Mouse (Mus musculus) forebrain, embryonic 11.5 days (tissue): ENCODE data around the gene Atg101. TPM values are rescaled to one million over a fixed set of nuclear protein-coding genes. Genes with fewer than 3 reads are reported as not detected.

ENCODE experiments used
- ATAC-seq: fragments of 200-750 bp; cut with Nextera tagmentation; replicated peaks from 2 replicates; pipeline ENCODE4 v1.8.0; 2017; ENCODE audit warnings: moderate TSS enrichment; ENCODE audit not compliant: low FRiP score
- DNase-seq: peaks from one replicate; pipeline ENCODE4 v3.0.0-alpha.2; 2017; ENCODE audit warnings: low spot score
- H3K27ac ChIP-seq: fragments of 300-500 bp; sonication (generic); 2 replicates; pipeline ENCODE4 v1.5.1; 2014; ENCODE audit warnings: low read depth, low read length
- H3K27me3 ChIP-seq: fragments of 300-500 bp; sonication (generic); 2 replicates; pipeline ENCODE4 v1.6.1; 2014; ENCODE audit warnings: mild to moderate bottlenecking, low read length, mixed read lengths; ENCODE audit not compliant: control insufficient read depth, insufficient read depth
- H3K36me3 ChIP-seq: fragments of 300-500 bp; sonication (generic); 2 replicates; pipeline ENCODE4 v1.6.1; 2014; ENCODE audit warnings: mild to moderate bottlenecking, low read length, moderate library complexity, mixed read lengths; ENCODE audit not compliant: control insufficient read depth, insufficient read depth
- H3K4me1 ChIP-seq: fragments of 300-500 bp; sonication (generic); replicated peaks from 2 replicates; pipeline ENCODE4 v1.6.1; 2014; ENCODE audit warnings: low read length, mixed read lengths; ENCODE audit not compliant: control insufficient read depth, insufficient read depth
- H3K4me2 ChIP-seq: fragments of 300-500 bp; sonication (generic); 2 replicates; pipeline ENCODE4 v1.6.1; 2014; ENCODE audit warnings: low read depth, mild to moderate bottlenecking, low read length, moderate library complexity, mixed read lengths; ENCODE audit not compliant: severe bottlenecking
- H3K4me3 ChIP-seq: fragments of 300-500 bp; sonication (generic); 2 replicates; pipeline ENCODE4 v1.5.1; 2014; ENCODE audit warnings: low read depth, low read length
- H3K9ac ChIP-seq: fragments of 300-500 bp; sonication (generic); 2 replicates; pipeline ENCODE4 v1.6.1; 2014; ENCODE audit warnings: low read length
- H3K9me3 ChIP-seq: fragments of 300-500 bp; sonication (generic); 2 replicates; pipeline ENCODE4 v1.6.1; 2016; ENCODE audit warnings: low read length, mixed read lengths; ENCODE audit not compliant: control insufficient read depth
- WGBS: fragments of 180-500 bp; shearing (Covaris S2); extraction: QIAGEN DNeasy Blood & Tissue Kit; methylation state at CpG from one replicate; pipeline ENCODE4 v1.1.7; 2014; 5-methylcytosine and 5-hydroxymethylcytosine counted together
- polyA plus RNA-seq: library from polyadenylated mRNA; unstranded; fragments of >200 nt; fragmentation: Nextera tagmentation; extraction: Ambion mirVana; gene quantifications from 2 replicates; pipeline ENCODE4 v1.2.1, GENCODE M21; 2014

Atg101 gene
- polyA plus RNA-seq, 1 experiment from 2014 or later, result 62.1 TPM

DNA sequence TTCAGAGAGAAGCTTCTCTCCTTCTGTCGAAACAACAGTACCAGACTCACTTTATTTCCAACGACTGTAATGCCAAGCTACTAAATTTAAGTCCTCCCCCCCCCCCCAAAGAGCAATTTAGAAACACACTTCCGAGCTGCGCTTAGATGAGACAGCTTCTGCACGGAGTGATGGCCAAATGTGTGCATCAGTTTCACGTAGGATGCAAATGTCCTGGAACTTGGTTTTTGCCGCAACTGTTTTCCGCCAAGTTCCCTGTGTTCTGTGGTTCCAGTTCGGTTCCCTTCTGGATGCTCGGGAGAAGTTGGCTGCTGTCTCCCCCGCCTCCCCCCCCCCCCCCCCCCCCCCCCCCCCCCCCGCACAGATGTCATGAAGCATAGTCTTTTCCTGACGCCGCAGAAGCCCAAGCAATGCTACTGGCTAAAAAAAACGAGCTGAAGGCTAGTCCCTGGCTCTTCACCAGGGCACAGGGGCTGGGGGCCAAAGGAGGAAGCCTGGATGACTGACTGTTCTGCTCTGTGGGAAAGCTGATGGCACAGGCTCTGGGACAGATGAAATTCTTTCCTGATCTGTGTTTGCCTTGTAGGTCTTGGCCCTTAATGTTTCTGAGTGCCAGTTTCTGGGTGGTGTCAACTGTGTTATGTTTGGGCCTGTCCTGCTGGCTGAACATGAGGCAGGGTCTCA, 27.2 kb downstream of the Atg101 start:
- ATAC-seq (no peak), DNase-seq (no peak)
- Histone ChIP-seq H3K27ac (no peak overlapping the region), H3K4me1 (no peaks in the 10 kb centered on the region), H3K4me3 (no peak overlapping the region), H3K36me3 (no peaks in the 10 kb centered on the region), H3K4me2 (no peak overlapping the region), H3K9me3 (no peaks in the 10 kb centered on the region), H3K27me3 (no peaks in the 10 kb centered on the region), H3K9ac (no peak overlapping the region)
- WGBS, result 78% methylated on average over 11 of the region's 15 CpGs

DNA sequence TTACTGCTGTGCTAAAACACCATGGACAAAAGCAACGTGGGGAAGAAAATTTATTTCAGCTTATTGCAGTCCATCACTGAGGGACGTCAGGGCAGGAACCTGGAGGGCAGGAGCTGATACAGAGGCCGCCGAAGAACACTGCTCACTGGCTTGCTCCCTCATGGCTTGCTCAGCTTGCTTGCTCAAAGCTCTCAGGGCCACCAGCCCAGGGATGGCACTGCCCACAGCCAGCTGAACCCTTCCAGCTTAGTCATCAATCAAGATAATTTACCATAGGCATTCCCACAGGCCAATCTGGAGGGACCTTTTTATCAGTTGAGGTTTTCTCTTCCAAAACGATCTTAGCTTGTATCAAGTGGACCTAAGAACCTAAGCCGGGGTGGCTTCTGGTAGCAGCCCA, 27.9 kb downstream of the Atg101 start:
- no peak overlapping the region for H3K9ac ChIP-seq
- no peak for ATAC-seq

DNA sequence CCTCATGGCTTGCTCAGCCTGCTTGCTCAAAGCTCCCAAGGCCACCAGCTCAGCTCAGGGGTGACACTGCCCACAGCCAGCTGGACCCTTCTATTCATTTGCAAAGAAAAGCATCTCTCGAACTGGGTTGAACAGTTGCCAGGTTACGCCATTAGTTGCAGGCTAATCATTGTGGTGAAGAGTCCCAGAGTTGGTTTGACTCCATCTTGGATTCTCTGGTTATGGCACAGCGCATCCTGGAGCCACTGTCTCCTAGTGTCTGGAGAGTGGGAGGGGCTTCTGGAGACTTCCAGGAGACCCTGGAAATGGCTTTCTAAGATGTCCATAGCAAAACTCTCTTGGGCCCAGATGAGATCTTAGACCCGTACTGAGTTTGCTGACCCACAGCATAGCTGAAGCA, 31.3 kb downstream of the Atg101 start:
- ATAC-seq (0 out of 2 replicates have a peak, but pooled peaks have one; percentile 23), DNase-seq (no peak)
- WGBS, result 86% methylated on average over 4 of the region's 4 CpGs
- Histone ChIP-seq H3K4me1 (no peaks in the 10 kb centered on the region), H3K36me3 (no peaks in the 10 kb centered on the region), H3K9ac (no peak overlapping the region), H3K27me3 (no peaks in the 10 kb centered on the region), H3K4me3 (no peak overlapping the region), H3K9me3 (no peaks in the 10 kb centered on the region), H3K27ac (no peak overlapping the region), H3K4me2 (no peak overlapping the region)

More for the DNA sequence above, 27.9 kb downstream of the Atg101 start:
- Histone ChIP-seq H3K27me3 (no peaks in the 10 kb centered on the region), H3K4me2 (no peak overlapping the region), H3K36me3 (no peaks in the 10 kb centered on the region), H3K4me3 (no peak overlapping the region), H3K27ac (no peak overlapping the region), H3K9me3 (no peaks in the 10 kb centered on the region), H3K4me1 (no peaks in the 10 kb centered on the region)
- WGBS, result 85% methylated on average over 6 of the region's 6 CpGs
- no peak for DNase-seq

DNA sequence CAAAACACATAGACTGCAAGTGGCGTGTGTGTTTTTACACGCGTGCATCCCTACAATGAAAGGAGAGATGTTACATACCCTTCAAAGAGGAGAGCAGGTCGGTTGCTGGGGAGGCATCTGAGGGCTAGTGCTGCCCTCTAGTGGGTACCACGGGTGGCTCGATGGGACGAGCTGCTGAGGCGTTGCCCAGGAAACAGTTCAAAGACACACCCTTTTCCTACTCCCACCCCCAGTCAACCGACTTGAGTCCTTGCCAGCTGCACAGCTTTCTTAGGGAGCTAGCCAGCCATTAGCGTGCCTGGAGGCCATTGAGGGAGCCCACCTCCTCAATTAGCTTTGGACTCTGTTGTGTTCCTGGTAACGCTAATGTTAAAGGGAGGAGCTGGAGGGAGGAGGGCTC, 31.8 kb downstream of the Atg101 start:
- no peaks in the 10 kb centered on the region for H3K4me1 ChIP-seq
- DNase-seq (peak; percentile 93), ATAC-seq (peak; percentile 92)
- H3K4me2 ChIP-seq, result 0 out of 2 replicates have a peak overlapping the region, but pooled peaks have one; percentile 5
- no peak overlapping the region for H3K4me3 ChIP-seq
- no peak overlapping the region for H3K27ac ChIP-seq
- no peaks in the 10 kb centered on the region for H3K36me3 ChIP-seq
- H3K9me3 ChIP-seq, result no peaks in the 10 kb centered on the region
- 5% methylated on average over 11 of the region's 11 CpGs for WGBS
- H3K27me3 ChIP-seq, result no peaks in the 10 kb centered on the region
- H3K9ac ChIP-seq, result no peak overlapping the region

DNA sequence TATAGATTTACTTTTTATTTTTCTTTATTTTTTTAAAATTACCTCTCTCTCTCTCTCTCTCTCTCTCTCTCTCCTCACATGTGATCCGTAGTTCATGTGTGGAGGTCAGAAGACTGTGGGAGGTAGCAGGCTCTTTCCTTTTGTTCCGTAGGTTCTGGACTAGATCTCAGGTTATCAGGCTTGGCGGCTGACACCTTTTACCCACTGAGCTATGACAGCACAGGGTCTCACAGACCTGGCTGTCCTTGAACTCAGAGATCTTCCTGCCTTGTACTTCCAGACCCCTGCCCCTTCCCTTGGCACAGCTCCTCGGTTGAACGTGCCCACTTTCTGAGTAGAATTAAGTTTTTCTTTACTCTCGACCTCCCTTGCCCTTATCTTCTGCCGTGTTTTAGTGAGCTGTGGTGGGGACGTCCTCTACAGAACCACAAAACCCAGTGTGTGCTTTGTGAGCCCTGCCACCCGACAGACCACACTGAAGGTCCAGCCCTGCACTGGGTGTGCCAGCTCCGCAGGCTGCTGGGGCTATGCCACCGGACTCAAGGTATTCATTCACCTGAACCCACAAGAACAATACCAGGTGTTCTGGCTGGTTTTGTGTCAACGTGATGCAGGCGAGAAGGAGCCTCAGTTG, 32.3 kb downstream of the Atg101 start:
- Histone ChIP-seq H3K9me3 (no peaks in the 10 kb centered on the region), H3K4me1 (no peaks in the 10 kb centered on the region), H3K9ac (no peak overlapping the region), H3K36me3 (no peaks in the 10 kb centered on the region), H3K27ac (no peak overlapping the region), H3K27me3 (no peaks in the 10 kb centered on the region), H3K4me3 (no peak overlapping the region), H3K4me2 (0 out of 2 replicates have a peak overlapping the region, but pooled peaks have one; percentile 5)
- ATAC-seq (peak; percentile 34), DNase-seq (no peak)
- 74% methylated on average over 13 of the region's 13 CpGs for WGBS

DNA sequence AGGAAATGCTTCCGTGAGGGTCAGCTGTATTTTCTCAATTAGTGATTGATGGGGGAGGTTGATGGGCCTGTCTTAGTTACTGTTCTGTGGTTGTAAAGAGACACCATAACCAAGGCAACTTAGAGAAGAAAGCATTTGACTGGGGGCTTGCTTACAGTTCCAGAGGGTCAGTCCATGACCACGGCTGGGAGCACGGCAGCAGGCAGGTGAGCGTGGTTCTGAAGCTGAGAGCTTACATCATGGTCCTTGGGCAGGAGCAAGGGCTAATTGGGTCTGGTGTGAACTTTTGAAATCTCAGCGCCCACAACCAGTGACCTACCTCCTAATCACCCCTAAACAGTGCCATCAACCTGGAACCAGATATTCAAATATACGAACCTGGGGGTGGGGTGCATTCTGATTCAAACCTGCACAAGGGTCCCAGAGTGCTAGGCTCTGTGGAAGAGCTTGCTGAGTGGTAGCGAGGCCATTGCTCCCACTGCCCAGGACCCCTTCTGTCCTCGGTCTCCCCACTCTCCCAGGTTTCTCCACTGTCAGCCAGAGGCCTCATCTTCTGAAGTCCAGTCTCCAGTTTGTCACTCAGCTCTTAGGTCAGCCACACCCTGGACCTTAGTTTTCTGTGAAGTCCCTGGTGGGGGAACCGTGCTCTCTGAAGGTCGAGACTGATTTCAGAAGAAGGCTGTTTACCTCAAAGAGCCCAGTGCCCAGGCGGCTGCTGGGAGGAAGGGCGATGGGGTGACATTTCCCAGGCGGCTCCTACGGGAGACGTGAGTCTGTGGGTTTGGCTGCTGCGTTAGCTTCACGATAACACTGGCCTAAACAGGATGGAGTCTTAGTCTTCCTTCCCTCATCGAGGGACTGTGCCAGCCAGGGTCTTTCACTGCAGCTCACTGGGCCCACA, 33.1 kb downstream of the Atg101 start:
- H3K9ac ChIP-seq, result no peak overlapping the region
- ATAC-seq, result no peak
- no peaks in the 10 kb centered on the region for H3K36me3 ChIP-seq
- H3K4me2 ChIP-seq, result no peak overlapping the region
- WGBS, result 85% methylated on average over 18 of the region's 18 CpGs
- H3K4me3 ChIP-seq, result no peak overlapping the region
- H3K4me1 ChIP-seq, result no peaks in the 10 kb centered on the region
- H3K27me3 ChIP-seq, result no peaks in the 10 kb centered on the region
- no peak for DNase-seq
- no peaks in the 10 kb centered on the region for H3K9me3 ChIP-seq
- H3K27ac ChIP-seq, result no peak overlapping the region

DNA sequence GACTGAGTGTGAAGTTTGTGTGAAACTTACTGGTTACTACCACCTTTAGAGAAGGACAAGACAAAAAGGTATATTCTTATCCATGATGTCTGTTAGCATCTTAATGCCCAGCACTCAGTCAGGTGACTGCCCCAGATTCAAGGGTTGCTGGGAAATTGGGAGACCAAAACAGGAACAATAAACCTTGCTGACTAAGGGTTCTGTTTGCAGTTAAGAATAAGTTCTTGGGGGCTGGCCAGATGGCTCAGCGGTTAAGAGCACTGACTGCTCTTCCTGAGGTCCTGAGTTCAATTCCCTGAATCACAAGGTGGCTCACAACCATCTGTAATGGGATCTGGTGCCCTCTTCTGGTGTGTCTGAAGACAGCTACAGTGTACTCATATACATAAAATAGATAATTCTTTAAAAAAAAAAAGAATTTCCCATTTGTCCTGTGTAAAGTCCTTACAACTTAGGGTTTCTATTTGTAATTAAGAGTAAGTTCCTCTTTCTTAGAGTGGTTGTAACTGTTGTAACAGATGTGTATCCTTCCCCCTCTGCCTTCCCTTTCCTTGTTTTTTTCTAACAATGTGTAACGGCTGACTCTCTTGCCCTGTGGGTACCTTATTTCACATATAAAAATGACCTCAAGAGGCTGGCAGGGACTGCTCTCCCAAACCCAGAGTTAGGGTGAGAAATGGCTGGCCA, 33.9 kb downstream of the Atg101 start:
- Histone ChIP-seq H3K4me3 (no peak overlapping the region), H3K9me3 (no peaks in the 10 kb centered on the region), H3K4me2 (no peak overlapping the region), H3K27ac (no peak overlapping the region), H3K36me3 (no peaks in the 10 kb centered on the region), H3K4me1 (no peaks in the 10 kb centered on the region), H3K9ac (no peak overlapping the region), H3K27me3 (no peaks in the 10 kb centered on the region)
- no peak for DNase-seq
- no peak for ATAC-seq
- 71% methylated on average over 2 of the region's 2 CpGs for WGBS
